Mouse (Mus musculus) left cerebral cortex, postnatal 4 days (tissue): ENCODE results near the gene Gm13128. TPM values are rescaled to one million over a fixed set of nuclear protein-coding genes. Genes with fewer than 3 reads are reported as not detected.
"Not testable (repeated sequence)": the region's sequence is repeated elsewhere in the genome, so short reads cannot be mapped to it uniquely, and the experiment has no call there.

Source experiments
- DNase-seq: peaks from one replicate; pipeline ENCODE4 v3.0.0-alpha.2; 2022
- intact Hi-C: fragments of 180-260 bp; cut with DNase I; formaldehyde crosslinking; loops from one replicate; pipeline ENCODE4 v1.15.1; 2025
- total RNA-seq, 2 experiments: library from RNA; stranded (reverse); gene quantifications; 2 replicates each; pipeline ENCODE4 v1.2.3; 2021

The Gm13128 gene
- not detected for total RNA-seq

DNA sequence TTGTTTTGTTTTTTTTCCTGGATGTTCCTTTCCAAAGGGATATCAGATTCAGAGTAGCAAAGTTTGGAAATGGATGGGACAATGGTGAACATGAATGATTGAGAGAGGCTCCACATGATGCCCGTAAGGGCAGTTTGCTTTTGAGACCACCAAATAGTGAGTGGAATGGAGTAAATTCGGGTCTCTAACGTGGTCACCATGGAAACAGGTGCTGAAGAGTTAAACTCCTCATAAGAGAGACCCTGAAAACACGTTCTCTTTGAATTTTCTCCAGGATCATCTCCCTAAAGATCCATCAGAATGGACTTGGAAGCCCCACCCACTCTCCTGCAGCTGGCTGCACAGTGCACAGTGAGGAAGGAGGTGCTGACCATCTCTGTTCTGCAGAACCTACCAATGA lies at the start of gene Gm13128:
Gm13128 (plus strand) TSS at position 301 of the 400 bp plus-strand sequence.
- intact Hi-C loops, DNase-seq: not testable (repeated sequence)

DNA sequence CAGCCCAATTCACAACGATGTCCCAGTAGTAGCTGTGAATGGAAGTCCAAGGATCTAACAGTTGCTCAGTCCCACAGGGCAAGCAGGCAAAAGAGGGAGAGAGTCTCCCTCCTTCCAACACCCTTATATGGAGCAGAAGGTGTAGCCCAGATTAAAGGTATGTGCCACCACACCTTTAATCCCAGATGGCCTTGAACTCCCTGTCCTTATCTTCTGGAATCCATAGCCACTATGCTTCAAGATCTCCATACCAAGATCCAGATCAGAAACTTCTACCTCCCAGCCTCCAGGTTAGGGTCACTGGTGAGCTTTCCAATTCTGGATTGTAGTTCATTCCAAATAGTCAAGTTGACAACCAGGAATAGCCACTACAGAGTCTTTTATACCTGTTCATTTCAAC lies 49.7 kb upstream of the Gm13128 start, which contains the start of gene Pramel5:
Pramel5 (minus strand) TSS at position 101 of the 400 bp plus-strand sequence.
- DNase-seq, intact Hi-C loops: not testable (repeated sequence)

DNA sequence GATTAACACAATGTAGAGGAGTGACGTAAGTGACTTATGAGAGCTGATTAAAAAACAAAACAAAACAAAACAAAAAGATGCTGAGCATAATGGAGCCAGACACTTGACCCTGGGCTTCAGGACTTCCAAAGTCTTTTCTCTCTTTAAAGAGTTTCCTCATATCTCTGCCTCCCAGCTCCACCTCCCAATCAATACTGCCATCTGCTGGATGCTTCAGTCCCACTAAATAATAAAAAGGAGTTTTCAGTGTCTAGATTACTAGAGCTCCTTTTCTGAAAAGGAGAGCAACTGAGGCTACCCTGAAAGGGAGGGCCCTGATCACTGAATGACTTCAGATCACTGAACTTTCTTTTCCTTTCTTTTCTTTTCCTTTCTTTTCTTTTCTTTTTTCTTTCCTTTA lies 30.6 kb upstream of the Gm13128 start:
- intact Hi-C loops, DNase-seq: not testable (repeated sequence)

DNA sequence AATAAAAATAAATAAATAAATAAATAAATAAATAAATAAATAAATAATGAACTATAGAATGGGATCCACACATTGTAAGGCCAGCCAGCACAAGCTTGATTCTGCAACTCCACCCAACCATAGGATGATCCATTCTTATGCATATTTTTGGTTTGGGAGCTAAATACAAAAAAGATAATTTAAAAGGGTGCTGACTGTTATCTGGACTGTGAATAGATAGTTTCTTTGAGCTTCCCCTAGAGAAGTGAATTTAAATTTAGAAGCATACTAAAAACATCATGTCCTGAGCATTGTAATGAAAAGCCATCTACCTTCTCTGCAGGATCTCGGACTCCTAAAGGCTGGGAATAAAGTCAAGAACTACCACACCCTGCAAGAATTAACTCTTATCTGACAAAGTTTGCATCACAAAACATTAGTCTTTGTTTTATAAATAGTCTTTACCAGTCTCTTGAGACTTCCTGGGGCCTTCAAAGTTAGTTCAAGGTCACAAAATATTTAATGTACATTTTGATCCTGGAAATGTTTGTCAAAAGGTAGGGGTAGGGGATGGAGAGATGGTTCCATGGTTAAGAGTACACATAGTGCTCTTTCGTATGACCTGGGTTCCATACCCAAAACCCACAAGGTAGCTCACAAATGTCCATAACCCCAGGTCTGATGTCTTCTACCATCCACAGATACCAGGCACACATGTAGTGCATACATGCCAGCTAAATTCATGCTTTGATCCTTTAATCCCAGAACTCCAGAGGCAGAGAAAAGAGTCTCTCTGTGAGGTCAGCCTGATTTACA lies 17.2 kb upstream of the Gm13128 start:
- intact Hi-C loops, DNase-seq: not testable (repeated sequence)

DNA sequence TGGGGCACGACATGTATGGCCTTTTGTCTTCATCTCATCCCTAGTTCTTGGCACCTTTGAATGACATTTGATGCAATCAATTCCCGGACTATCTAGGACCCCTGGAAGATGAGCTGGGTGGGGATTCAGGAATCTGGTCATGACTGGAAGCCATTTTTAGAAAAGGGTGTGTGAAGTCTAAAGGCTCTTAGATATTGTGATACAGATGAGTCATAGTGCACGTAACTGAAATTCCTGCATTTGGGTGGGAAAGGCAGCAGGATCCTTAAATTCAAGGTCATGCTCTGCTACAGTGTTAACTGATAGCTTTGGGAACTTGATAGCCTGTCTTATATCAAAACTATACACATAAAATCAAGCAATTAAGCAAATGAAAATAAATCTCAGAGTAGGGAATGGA lies 5.8 kb downstream of the Gm13128 start:
- intact Hi-C loops, DNase-seq: not testable (repeated sequence)

DNA sequence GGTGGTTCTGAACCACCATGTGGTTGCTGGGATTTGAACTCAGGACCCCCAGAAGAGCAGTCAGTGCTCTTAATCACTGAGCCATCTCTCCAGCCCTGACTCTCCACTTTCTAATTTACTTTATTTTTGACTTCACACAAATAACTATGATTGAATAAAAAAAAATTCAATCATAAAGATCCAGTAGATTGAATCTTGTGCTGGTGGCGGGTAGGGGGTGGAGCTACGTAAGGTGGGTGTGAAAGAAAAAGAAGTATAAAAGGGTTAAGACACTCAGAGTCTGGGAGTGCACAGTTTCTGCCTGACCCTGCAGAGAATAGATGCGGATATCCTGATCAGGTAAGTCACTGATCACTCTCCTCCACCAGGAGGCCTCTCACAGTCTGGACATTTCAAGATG lies 27.6 kb downstream of the Gm13128 start, which contains the start of gene Gm13119:
Gm13119 (plus strand) TSS at position 301 of the 400 bp plus-strand sequence.
- DNase-seq, intact Hi-C loops: not testable (repeated sequence)

DNA sequence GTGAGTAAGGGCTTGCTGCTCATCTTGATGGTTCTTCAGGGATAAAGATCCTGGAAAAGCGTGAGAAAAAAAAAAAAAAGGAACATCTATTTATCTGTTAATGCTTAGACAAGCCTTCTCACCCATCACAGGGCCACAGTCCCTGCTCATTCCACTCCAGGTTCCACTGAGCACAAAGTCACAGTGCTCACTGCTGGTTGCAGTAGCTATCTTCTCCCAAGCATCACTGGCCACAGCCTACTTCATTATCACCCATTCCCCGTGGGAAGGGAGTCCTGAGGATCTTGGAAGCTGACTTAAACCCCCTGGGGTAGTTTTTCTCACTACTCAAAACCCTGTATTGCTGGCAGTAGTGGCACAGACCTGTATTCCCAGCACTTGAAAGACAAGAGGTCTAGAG lies 47.9 kb downstream of the Gm13128 start, which contains the start of gene Pramef20:
Pramef20 (minus strand) TSS at position 23 of the 400 bp plus-strand sequence.
- intact Hi-C loops, result no loop called here

More for the DNA sequence above, 47.9 kb downstream of the Gm13128 start, which contains the start of gene Pramef20:
- no peak for DNase-seq

Other genes with a start within 250 kb of the Gm13128 start
- gene Gm13102, start 223.8 kb upstream of the Gm13128 start, total RNA-seq, result not detected
- gene Oog3, start 167.6 kb upstream of the Gm13128 start, total RNA-seq, result not detected
- not detected for gene Oog2, start 139.5 kb upstream of the Gm13128 start, total RNA-seq
- gene C87977, start 116.9 kb upstream of the Gm13128 start, total RNA-seq, result not detected
- not detected for gene Pramel5, start 49.8 kb upstream of the Gm13128 start, total RNA-seq
- gene Gm13119, start 27.7 kb downstream of the Gm13128 start, total RNA-seq, result not detected
- gene Pramef20, start 47.7 kb downstream of the Gm13128 start, total RNA-seq, result not detected
- not detected for gene Pramef12, start 78.2 kb downstream of the Gm13128 start, total RNA-seq
- not detected for gene 1700012P22Rik, start 108.5 kb downstream of the Gm13128 start, total RNA-seq
- not detected for gene Gm9944, start 123.1 kb downstream of the Gm13128 start, total RNA-seq
- gene Aadacl3, start 133.5 kb downstream of the Gm13128 start, total RNA-seq, result not detected
- not detected for gene 9430007A20Rik, start 189.6 kb downstream of the Gm13128 start, total RNA-seq
- gene Gm13124, start 234.9 kb downstream of the Gm13128 start, total RNA-seq, result not detected